Mouse (Mus musculus) mouse embryonic stem cell (cell line): ENCODE data around the gene Scyl1.

Source experiments
- in situ Hi-C, 2 experiments: fragments of 300-500 bp; cut with MboI; formaldehyde crosslinking; loops; 1 replicate in 1 of 2; 3 replicates in 1 of 2; pipeline ENCODE4 v1.14.3; 2019 to 2020; ENCODE audit warnings: low sequenced_read_pairs in 2 of 2, low pct_unique_long_range_greater_than_20kb in 1 of 2, mixed read lengths in 1 of 2; ENCODE audit not compliant: unreplicated experiment in 1 of 2

The Scyl1 gene

DNA sequence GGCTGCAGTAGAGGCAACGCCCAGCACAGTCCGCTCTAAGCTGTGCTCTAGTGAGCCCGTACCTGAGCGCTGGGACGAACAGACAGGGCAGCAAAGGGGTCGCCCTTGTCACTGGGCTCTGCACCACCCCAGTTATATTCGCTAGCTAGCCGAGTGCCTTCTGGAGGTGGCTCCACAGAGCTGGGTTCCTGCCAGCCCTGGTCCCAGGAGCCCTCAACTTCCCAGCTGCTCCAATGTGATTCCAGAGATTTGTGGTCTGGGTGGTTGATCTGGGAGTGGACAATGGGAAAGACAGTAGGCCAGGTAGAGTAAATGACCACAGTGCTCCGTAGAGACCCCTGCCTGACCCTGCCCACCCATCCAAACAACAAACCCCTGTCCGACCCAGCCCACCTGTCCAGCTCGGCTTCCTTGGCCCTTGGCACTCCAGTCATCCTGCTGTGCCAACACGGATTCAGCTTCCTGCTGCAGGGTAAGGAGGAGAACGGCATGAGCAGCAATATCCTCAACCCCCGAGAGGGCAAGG, 12.3 kb downstream of the Scyl1 start:
- in situ Hi-C loops: no loop called here

DNA sequence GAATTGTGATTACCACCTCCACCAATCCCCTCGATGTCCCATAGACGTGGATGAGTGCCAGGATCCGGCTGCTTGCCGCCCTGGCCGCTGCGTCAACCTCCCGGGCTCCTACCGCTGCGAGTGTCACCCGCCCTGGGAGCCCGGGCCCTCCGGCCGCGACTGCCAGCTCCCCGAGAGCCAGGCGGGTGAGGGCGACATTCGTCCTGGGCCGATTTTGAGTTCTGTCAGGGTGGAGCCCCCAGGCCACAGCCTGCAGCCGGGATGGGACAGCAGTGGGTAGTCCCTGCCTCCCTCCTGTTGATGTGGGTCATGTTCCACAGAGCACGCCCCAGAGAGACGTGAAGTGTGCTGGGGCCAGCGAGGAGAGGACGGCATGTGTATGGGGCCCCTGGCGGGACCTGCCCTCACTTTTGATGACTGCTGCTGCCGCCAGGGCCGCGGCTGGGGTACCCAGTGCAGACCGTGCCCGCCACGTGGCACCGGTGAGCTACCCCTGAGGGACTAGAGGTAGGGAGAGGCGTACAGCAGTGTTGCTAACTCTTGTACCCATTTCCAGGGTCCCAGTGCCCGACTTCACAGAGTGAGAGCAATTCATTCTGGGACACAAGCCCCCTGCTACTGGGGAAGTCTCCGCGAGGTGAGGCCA, 14.1 kb downstream of the Scyl1 start:
- in situ Hi-C loops: no loop called here

DNA sequence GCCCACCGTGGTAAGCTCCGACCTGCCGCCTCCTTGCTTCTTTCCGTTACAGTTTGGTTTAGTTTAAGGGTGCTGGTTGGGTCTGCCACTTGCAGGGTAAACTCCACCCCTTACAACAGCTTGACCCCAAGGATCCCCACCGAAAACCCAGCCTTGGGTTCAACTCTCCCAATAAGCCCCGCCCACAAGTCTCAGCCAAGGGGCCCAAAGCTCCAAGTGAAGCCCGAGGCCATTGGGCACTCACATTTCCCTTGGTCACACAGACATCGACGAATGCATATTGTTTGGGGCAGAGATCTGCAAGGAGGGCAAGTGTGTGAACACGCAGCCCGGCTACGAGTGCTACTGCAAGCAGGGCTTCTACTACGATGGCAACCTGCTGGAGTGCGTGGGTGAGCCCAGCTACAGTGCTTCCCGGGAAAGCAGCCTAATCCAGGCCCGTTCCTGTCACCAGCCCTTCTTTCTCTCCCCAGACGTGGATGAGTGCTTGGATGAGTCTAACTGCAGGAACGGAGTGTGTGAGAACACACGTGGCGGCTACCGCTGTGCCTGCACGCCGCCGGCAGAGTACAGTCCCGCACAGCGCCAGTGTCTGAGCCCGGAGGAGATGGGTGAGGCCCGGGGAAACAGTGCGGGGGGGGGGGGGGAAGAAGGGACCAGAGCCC, 14.8 kb downstream of the Scyl1 start:
- in situ Hi-C loops: no loop called here

DNA sequence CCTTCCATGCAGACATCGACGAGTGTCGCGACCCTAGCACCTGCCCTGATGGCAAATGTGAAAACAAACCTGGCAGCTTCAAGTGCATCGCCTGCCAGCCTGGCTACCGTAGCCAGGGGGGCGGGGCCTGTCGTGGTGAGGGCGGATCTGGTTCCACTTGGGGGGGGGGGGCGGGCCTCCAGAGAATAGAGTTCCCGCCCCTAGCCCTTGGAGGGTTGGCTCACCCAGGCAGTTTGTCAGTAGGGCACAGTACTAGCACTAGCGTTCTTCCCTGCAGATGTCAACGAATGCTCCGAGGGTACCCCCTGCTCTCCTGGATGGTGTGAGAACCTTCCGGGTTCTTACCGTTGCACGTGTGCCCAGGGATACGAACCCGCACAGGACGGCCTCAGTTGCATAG, 19.5 kb downstream of the Scyl1 start:
- in situ Hi-C loops: no loop called here

DNA sequence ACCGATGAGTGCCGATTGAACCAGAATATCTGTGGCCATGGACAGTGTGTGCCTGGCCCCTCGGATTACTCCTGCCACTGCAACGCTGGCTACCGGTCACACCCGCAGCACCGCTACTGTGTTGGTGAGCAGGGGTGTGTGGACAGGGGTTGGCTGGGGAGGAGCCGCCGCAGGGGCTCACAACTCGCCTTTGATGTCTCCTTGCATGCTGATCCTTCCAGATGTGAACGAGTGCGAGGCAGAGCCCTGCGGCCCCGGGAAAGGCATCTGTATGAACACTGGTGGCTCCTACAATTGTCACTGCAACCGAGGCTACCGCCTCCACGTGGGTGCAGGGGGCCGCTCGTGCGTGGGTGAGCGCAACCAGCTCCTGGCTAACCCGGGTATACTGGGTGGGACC, 20.3 kb downstream of the Scyl1 start:
- in situ Hi-C loops: no loop called here

DNA sequence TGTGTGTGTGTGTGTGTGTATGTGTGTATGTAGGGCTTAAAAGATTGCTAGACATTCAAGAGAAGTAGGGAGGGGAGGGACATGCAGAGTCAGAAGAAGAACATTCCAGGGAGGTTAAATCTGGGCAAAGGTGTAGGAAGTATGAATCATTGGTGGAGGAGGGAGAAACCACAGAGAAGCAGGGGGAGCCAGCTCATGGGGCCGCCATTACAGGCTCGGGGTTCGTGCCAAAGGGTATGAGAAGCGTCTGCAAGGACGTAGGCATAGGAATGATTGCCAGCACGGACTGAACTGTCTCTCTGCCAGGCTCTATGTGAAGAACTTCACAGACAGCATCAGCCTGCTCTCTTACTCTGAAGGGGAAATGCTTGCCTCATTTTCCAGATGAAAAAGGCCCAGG, 21.7 kb downstream of the Scyl1 start:
- in situ Hi-C loops: no loop called here

DNA sequence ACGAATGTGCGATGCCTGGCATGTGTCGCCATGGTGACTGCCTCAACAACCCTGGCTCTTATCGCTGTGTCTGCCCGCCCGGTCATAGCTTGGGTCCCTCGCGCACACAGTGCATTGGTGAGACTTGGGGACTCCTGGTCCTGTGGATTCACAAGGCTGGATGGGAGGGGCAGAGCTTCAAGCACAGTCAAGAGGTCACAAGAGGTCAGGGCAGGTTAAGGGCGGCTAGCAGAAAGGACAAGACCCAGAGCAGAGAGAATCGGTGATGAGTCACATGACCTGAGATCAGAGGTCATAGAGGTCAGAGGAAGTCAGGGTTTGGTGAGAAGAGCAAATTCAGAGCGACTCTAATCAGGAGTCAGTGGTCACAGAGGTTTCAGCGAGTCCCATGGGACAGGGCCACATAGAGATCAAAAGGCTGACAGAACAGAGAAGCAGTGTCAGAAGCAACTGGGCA, 24.3 kb downstream of the Scyl1 start:
- in situ Hi-C loops: no loop called here

DNA sequence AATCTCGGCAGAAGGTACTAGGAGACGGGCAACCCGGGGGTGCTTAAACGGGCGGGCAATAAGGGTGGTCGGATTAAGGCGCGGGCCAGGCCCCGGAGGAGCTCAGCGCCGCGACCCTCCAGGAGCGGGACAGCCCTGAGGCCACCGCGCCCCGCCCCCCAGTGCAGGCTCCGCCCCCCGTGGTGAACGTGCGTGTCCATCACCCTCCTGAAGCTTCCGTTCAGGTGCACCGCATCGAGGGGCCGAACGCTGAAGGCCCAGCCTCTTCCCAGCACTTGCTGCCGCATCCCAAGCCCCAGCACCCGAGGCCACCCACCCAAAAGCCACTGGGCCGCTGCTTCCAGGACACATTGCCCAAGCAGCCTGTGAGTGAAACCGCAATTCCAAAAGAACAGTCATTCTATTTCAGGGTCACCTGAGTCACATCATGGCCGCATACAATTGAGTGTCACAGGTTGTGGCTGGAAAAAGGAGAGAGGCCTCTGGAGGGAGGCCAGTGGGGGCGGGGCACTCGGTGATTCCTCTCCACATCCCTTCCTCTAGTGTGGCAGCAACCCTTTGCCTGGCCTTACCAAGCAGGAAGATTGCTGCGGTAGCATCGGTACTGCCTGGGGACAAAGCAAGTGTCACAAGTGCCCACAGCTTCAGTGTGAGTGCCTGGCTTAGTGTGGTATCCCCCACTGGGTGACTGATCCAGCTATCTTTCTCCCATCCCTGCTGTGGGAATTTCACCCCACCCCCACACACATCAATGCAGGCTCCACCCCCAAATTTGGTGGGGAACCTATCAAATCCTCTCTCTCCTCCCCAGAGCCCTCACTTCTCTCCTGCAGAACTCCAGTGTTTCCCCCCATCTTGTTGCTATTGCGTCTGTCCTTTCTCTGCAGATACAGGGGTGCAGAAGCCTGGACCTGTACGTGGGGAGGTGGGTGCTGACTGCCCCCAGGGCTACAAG, 25.2 kb downstream of the Scyl1 start:
- in situ Hi-C loops: no loop called here

DNA sequence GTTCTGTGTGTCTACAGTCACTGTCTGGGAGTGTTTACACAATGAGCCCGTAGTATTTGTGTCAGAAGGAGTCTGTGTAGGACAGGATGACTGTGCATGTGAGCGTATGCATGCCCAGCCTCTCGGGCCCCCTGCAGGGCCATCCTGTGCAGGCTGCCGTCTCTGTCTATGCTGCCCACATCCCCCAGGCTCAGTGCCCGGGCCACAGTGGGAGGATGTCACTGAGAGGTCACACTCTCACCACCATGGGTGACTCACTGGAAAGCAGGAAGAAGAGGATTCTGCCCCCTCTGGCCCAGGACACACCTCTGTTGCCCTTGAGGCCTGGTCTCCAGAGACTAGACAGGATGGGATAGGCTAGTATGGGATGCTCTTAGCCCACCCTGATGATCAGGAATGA, 27.6 kb downstream of the Scyl1 start:
- in situ Hi-C loops: no loop called here

DNA sequence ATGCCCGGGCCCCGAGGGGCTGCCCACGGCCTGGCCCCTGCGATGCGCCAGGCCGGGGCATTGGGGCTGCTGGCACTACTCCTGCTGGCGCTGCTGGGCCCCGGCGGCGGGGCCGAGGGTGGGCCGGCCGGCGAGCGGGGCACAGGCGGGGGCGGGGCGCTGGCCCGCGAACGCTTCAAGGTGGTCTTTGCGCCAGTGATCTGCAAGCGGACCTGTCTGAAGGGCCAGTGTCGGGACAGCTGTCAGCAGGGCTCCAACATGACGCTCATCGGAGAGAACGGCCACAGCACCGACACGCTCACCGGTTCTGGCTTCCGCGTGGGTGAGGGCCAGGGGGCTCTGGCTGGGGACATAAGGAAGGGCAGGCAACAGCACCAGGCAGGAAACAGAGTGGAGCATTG, 29.0 kb downstream of the Scyl1 start:
- in situ Hi-C loops: no loop called here

DNA sequence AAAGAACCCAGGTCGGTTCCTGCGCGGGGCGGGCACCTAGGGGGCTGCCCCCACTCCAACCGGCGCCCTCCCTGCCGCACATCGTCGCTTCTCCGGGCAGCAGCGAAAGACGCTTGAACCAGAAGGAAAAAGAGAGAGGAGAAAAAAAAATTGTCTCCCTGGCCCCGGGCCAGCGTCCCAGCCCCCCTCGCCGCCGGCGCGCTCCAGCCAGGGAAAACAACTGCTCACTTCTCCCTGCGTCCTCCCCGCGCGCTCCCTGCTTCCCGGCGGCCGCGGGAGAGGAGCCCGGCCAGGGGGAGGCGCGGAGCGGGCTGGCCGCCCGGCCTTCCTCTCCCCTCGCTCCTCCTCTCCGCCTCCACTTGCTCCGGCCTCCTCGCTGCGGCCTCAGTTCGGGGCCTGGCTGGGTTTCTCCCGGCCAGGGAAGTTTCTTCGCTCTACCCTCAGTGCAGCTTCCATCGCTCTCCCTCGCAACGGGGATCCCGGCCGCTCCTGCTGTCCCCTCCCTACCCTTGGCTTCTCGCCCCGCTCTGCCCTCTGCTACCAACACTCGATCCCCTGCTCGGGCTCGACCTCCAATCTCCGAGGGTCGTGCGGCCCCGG, 29.5 kb downstream of the Scyl1 start:
- in situ Hi-C loops: no loop called here

DNA sequence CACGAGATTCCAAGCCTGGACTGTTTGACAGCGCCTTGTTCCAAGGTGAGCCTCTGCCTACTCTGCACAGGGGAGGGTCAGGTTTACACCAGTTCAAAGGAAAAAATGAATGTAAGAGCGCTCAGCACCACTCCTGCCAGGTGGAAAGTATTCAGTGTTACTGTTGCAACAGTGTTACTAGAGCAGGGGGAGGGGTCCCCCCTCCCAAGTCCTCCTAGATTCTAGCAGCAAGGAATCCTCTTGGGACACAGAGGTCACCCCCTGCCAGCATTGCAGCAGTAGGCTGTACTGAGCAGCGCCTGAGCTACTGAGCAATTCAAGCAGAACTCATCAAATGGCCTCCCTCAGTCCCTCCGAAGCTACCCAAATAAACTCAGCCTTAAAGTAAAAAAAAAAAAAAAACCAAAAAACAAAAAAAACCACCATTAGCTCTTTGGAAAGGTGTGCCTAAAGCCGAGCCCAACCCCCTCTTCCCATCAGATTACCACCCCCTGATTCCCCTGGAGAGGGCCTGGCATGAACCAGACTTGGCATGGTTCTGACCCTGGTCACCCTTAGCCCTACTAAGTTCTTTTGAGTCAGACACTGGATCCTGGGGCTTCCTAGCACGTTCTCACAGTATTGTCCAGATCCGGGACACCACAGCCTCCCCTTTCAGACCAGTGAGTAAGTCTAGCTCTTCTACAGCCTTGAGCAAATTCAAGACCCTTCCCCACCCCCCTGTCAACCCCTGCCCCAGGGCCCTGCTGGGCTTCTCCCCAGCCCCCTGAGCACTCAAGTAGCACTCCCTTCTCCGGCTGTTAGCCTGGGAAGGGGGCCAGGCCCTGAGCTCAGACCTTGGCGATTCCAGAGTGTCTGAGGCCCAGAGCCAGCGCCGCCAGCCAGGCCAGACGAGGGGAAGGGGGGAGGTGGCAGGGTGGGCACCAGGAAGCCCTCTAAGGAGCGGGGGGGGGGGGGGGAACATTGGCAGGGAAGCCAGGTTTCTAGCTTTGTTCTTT, 30.6 kb downstream of the Scyl1 start, which contains the start of gene Ltbp3:
TSS of gene Ltbp3 (plus strand) at position 585 of the 998 bp plus-strand sequence.
- in situ Hi-C loops: no loop called here

DNA sequence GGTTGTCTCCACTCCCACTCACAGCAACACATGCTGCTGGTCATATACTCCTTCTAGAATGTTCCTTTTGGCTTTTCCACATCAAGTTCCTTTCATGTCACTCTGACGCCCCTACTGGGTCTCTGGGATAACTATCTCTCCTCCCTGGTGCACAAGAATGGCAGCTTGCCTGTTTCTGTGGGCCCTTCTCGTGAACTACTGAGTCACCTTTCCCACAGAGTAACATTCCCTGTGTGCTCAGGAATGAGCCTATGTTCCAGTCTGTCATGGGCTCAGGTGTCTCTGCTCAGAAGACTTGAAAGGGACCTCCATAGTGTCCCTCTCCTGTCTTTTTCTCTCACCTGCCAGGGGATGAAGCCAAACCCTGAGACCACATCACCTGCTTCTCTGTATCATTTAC, 31.8 kb downstream of the Scyl1 start:
- in situ Hi-C loops: no loop called here

DNA sequence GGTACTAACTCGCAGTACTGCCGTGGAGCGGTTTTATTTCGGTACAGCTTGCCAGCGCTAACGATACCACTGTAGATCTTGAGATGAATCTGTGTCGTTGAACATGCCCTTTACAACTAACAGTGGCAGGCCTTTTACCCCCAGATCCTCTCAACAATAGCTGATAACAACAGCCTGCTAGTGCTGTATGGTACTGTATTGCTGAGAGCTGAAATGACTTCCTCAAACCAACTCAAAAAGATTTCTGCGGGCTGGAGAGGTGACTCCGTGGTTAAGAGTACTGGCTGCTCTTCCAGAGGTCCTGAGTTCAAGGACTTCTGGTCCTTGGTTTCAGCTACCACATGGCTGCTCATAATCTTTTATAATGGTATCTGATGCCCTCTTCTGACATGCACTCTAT, 36.9 kb downstream of the Scyl1 start:
- in situ Hi-C loops: no loop called here

DNA sequence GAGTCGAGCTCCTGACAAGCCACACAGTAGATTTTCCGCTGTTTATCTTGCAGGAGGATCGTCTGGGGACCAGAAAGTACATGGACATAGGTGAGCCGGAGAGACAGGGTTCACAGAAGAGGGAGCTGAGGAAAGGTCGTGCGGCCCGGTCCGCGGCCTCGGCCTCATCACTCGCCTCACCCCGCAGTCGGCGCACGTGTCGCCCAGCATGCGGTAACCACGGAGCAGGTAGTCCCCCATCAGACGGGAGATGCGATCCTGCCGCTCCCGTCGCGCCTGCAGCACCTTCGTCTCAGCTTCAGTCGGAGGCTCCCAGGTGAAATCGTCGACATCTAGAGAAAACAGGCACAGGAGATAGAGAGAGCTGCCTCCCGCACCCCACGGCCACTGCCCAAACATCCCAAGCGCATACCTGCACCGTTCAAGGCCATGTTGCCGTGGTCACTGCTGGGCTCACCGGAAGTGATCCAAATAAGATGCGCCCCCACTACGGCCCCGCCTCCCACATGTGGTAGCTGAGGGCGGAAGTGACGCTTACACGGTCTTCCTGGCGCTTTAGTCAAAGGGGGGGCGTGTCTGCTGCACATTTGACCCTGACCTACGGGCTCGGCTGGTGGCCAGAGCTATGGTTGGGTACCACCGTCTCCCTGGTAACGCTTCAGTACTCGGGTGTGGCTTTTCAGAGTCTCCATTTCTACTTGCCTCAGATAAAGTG, 39.8 kb downstream of the Scyl1 start:
- in situ Hi-C loops: no loop called here

DNA sequence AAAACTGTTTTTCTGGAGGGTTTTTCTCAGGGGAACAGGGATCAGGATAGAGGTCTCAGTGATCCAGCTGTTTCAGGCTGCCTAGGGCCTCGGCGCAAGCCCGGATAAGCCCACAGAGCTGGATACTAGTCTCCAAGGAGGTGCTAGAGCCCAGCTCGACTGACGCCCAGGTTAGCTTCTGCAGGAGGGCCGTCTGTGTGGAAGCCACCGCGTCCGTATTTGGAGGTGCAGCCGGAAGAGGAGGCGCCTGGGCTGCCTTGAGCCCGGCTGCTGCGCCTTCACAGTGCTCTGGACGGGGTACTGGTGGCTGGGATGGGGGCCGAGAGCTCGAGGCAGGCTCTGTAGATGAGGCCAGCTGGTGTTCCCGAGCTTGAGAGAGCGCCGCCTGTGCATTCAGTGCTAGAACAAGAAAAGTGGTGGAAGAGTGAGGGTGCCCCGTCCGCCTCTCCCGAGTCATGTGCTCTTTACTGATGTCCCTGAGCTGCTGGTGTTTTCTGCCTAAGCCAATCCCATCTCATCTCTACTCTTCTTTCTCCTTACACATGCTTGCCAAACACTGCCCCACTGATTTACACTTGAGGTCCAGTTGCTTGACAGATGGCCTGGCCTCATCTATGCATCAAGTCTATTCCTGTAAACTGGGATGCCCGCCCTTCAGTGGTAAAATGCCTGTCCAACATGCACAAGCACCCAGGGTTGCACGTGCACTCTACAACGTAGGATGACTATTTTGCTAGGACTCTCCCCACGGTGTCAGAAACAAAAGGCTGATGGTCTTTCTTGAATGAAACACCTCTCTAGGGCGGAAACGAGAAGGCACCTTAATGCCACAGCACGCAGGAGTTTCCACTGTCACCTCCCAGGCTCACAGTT, 40.7 kb downstream of the Scyl1 start:
- in situ Hi-C loops: no loop called here
